Mouse (Mus musculus) embryonic fibroblast, embryonic 13.5 days (primary cell): Measurements from ENCODE around the gene Mei4.

Experiments used
- CTCF ChIP-seq: IDR thresholded peaks from 2 replicates; pipeline ENCODE4 v1.5.1; 2011; ENCODE audit warnings: mild to moderate bottlenecking, control low read depth, low read length, moderate library complexity, borderline replicate concordance; ENCODE audit not compliant: insufficient read depth
- POLR2A ChIP-seq: IDR thresholded peaks from 2 replicates; pipeline ENCODE4 v1.6.1; 2011; ENCODE audit warnings: low read depth, mild to moderate bottlenecking, control low read depth, low read length, moderate library complexity

GRCm38 (mm10) chr9:82044517-82044916, 181.0 kb downstream of the Mei4 start:
- no peak for TF ChIP-seq CTCF
- no peak for TF ChIP-seq POLR2A
